In genomic region chr7:90347779-90348437, GRCm38 (mm10) we compare ENCODE assay signal across 30 mouse cellular contexts. TPM values are rescaled to one million over a fixed set of nuclear protein-coding genes. Genes with fewer than 3 reads are reported as not detected.
DNase-seq lines count a peak whose midpoint lies in the region; ATAC-seq and TF ChIP-seq lines count a peak whose summit lies in the region.
"Had no signal": no experiment of that assay in that cellular context is flagged by ENCODE, and none has a peak within 500 bp of the region (broad histone marks: within the 10 kb centered on the region; RNA-seq: fewer than 3 reads in every experiment).

No protein-coding gene starts in this region.

- no peaks in the 10 kb centered on the region for H3K9me3 ChIP-seq in kidney, embryonic 15.5 days (replicated peaks)
- H3K9me3 ChIP-seq in lung, embryonic 16.5 days (ENCODE audit: control insufficient read depth, low read length), result no peaks in the 10 kb centered on the region
- no peaks in the 10 kb centered on the region for H3K9me3 ChIP-seq in forebrain, embryonic 10.5 days
- H3K9me3 ChIP-seq: embryonic facial prominence, embryonic 10.5 days; embryonic facial prominence, embryonic 15.5 days; hindbrain, embryonic 10.5 days; hindbrain, embryonic 15.5 days; limb, embryonic 12.5 days; midbrain, embryonic 13.5 days; neural tube, embryonic 13.5 days had no signal

- H3K36me3 ChIP-seq in kidney, adult 2 months (ENCODE audit: control insufficient read depth, insufficient read depth, low read length), result no peaks in the 10 kb centered on the region
- no peaks in the 10 kb centered on the region for H3K36me3 ChIP-seq in kidney, embryonic 15.5 days
- no peaks in the 10 kb centered on the region for H3K36me3 ChIP-seq in lung, embryonic 16.5 days (ENCODE audit: control insufficient read depth, insufficient read depth, low read length)
- no peaks in the 10 kb centered on the region for H3K36me3 ChIP-seq in forebrain, embryonic 10.5 days (replicated peaks)
- H3K36me3 ChIP-seq: embryonic facial prominence, embryonic 10.5 days; embryonic facial prominence, embryonic 15.5 days; hindbrain, embryonic 10.5 days; hindbrain, embryonic 15.5 days; limb, embryonic 12.5 days; midbrain, embryonic 13.5 days; neural tube, embryonic 13.5 days had no signal

- no peak for TF ChIP-seq POLR2A in kidney, adult 2 months (IDR thresholded peaks at IDR 0.05; ENCODE audit: low read depth, low read length)
- no peak for TF ChIP-seq POLR2A in embryonic fibroblast, embryonic 13.5 days (IDR thresholded peaks at IDR 0.05; ENCODE audit: low read depth, low read length)

- no peak overlapping the region for H3K4me3 ChIP-seq in kidney, adult 2 months (ENCODE audit: insufficient read depth, low read depth, low read length)
- H3K4me3 ChIP-seq in kidney, embryonic 15.5 days (replicated peaks), result no peak overlapping the region
- no peak overlapping the region for H3K4me3 ChIP-seq in lung, embryonic 16.5 days (ENCODE audit: low read length)
- H3K4me3 ChIP-seq in embryonic fibroblast, embryonic 13.5 days (ENCODE audit: insufficient read depth, low read length), result no peak overlapping the region
- H3K4me3 ChIP-seq in forebrain, embryonic 10.5 days, result no peak overlapping the region
- H3K4me3 ChIP-seq: embryonic facial prominence, embryonic 10.5 days; embryonic facial prominence, embryonic 15.5 days; hindbrain, embryonic 10.5 days; hindbrain, embryonic 15.5 days; layer of hippocampus, adult 2 months; left cerebral cortex, adult 2 months; limb, embryonic 12.5 days; midbrain, embryonic 13.5 days; neural tube, embryonic 13.5 days had no signal

- no peak overlapping the region for H3K4me2 ChIP-seq in kidney, embryonic 15.5 days
- H3K4me2 ChIP-seq in lung, embryonic 16.5 days (ENCODE audit: low read depth, low read length), result no peak overlapping the region
- H3K4me2 ChIP-seq: embryonic facial prominence, embryonic 15.5 days; hindbrain, embryonic 15.5 days; limb, embryonic 12.5 days; liver, embryonic 11.5 days; midbrain, embryonic 13.5 days; neural tube, embryonic 13.5 days had no signal

- no peaks in the 10 kb centered on the region for H3K27me3 ChIP-seq in kidney, adult 2 months (replicated peaks; ENCODE audit: control insufficient read depth, insufficient read depth, low read length)
- no peaks in the 10 kb centered on the region for H3K27me3 ChIP-seq in kidney, embryonic 15.5 days
- H3K27me3 ChIP-seq in lung, embryonic 16.5 days (ENCODE audit: control insufficient read depth, insufficient read depth, low read depth, low read length), result no peaks in the 10 kb centered on the region
- H3K27me3 ChIP-seq in forebrain, embryonic 10.5 days (ENCODE audit: poor library complexity, severe bottlenecking), result no peaks in the 10 kb centered on the region
- H3K27me3 ChIP-seq: embryonic facial prominence, embryonic 15.5 days; hindbrain, embryonic 15.5 days; limb, embryonic 12.5 days; midbrain, embryonic 13.5 days; neural tube, embryonic 13.5 days had no signal

- DNase-seq in kidney, adult 2 months, result peak; percentile 51
- DNase-seq in lung, postnatal 25 days (ENCODE audit: low spot score), result no peak
- DNase-seq in 416B (ENCODE audit: low read depth), result peak; percentile 11
- DNase-seq in forebrain, embryonic 10.5 days (ENCODE audit: extremely low spot score, low spot score), result no peak
- DNase-seq: adrenal gland, adult 2 months; adrenal gland, postnatal 36 days; cerebellum, adult 2 months; cerebellum, postnatal 14 days; gastrocnemius, postnatal 14 days; heart, postnatal 14 days; right cerebral cortex, postnatal 4 days; thymus, postnatal 14 days had no signal

- no peak overlapping the region for H3K9ac ChIP-seq in kidney, embryonic 15.5 days
- no peak overlapping the region for H3K9ac ChIP-seq in lung, embryonic 16.5 days (ENCODE audit: low read length)
- H3K9ac ChIP-seq: embryonic facial prominence, embryonic 15.5 days; hindbrain, embryonic 15.5 days; limb, embryonic 12.5 days; midbrain, embryonic 13.5 days; neural tube, embryonic 13.5 days had no signal

- ATAC-seq in kidney, embryonic 15.5 days (replicated peaks; ENCODE audit: low FRiP score), result no peak
- 0 out of 2 replicates have a peak, but pooled peaks have one; percentile 36 for ATAC-seq in lung, embryonic 16.5 days (ENCODE audit: low read depth)
- ATAC-seq: activated CD4-positive, CD25-positive, alpha-beta regulatory T cell, adult 4 months; CD4-positive, CD25-positive, alpha-beta regulatory T cell, adult 4 months; forebrain, embryonic 14.5 days; inflammation-experienced regulatory T-cells, adult 6 months; midbrain, embryonic 13.5 days had no signal

- WGBS in kidney, adult 2 months, result 66% methylated on average over 5 of the region's 5 CpGs
- 85% methylated on average over 5 of the region's 5 CpGs for WGBS in kidney, embryonic 15.5 days
- 63% methylated on average over 5 of the region's 5 CpGs for WGBS in lung, embryonic 16.5 days
- WGBS in forebrain, embryonic 10.5 days, result 91% methylated on average over 5 of the region's 5 CpGs

- peak overlapping the region; percentile 75; the same call in 1 of the 2 replicates for H3K27ac ChIP-seq in kidney, adult 2 months (ENCODE audit: insufficient read depth, low read depth, low read length)
- no peak overlapping the region for H3K27ac ChIP-seq in kidney, embryonic 15.5 days
- no peak overlapping the region for H3K27ac ChIP-seq in lung, embryonic 16.5 days (ENCODE audit: low read length)
- 0 out of 2 replicates have a peak overlapping the region, but pooled peaks have one; percentile 4 for H3K27ac ChIP-seq in embryonic fibroblast, embryonic 13.5 days (ENCODE audit: insufficient read depth, low read length)
- H3K27ac ChIP-seq in forebrain, embryonic 10.5 days, result no peak overlapping the region
- H3K27ac ChIP-seq: embryonic facial prominence, embryonic 10.5 days; embryonic facial prominence, embryonic 15.5 days; hindbrain, embryonic 10.5 days; hindbrain, embryonic 15.5 days; layer of hippocampus, adult 2 months; limb, embryonic 12.5 days; macrophage; midbrain, embryonic 13.5 days; neural tube, embryonic 13.5 days had no signal

- peaks cover 2% of the 10 kb centered on the region; the same call in 1 of the 2 replicates for H3K4me1 ChIP-seq in kidney, adult 2 months (ENCODE audit: control insufficient read depth, insufficient read depth, low read length)
- H3K4me1 ChIP-seq in kidney, embryonic 15.5 days, result no peaks in the 10 kb centered on the region
- H3K4me1 ChIP-seq in lung, embryonic 16.5 days (replicated peaks; ENCODE audit: control insufficient read depth, insufficient read depth, low read length), result no peaks in the 10 kb centered on the region; the same call in 1 of the 2 replicates
- peaks cover 4% of the 10 kb centered on the region; the same call in 1 of the 2 replicates for H3K4me1 ChIP-seq in embryonic fibroblast, embryonic 13.5 days (ENCODE audit: control insufficient read depth, insufficient read depth, low read length)
- H3K4me1 ChIP-seq in forebrain, embryonic 10.5 days, result no peaks in the 10 kb centered on the region
- H3K4me1 ChIP-seq: embryonic facial prominence, embryonic 10.5 days; embryonic facial prominence, embryonic 15.5 days; hindbrain, embryonic 10.5 days; hindbrain, embryonic 15.5 days; limb, embryonic 12.5 days; midbrain, embryonic 13.5 days; neural tube, embryonic 13.5 days had no signal

- no peak for TF ChIP-seq CTCF in kidney, adult 2 months (conservative IDR thresholded peaks at IDR 0.05; ENCODE audit: insufficient read depth, insufficient read length, low read depth, low read length)
- no peak for TF ChIP-seq CTCF in embryonic fibroblast, embryonic 13.5 days (IDR thresholded peaks at IDR 0.05; ENCODE audit: borderline replicate concordance, insufficient read depth, low read length)

RNA-seq across cellular contexts. Expression of gene Sytl2, which starts 45.9 kb away (rescaled TPM):
- polyA plus RNA-seq in kidney, adult 2 months (2012; rRNA removed), result 9.0 and 9.6 TPM in 2 replicates
- polyA plus RNA-seq in kidney, embryonic 15.5 days (2015; fragmentation: Nextera tagmentation; extraction: Ambion mirVana), result 9.8 and 10.0 TPM in 2 replicates
- polyA plus RNA-seq in lung, embryonic 16.5 days (2015; fragmentation: Nextera tagmentation; extraction: Ambion mirVana), result 5.4 and 5.5 TPM in 2 replicates
- polyA plus RNA-seq in embryonic fibroblast, embryonic 13.5 days (2011; ENCODE audit: insufficient read length, low read depth, missing spikeins), result 31.1 and 41.3 TPM in 2 replicates
- polyA plus RNA-seq in forebrain, embryonic 10.5 days (2016; fragmentation: Nextera tagmentation; extraction: Ambion mirVana), result 1.5 and 2.0 TPM in 2 replicates

Comparison
In these comparisons a context has a peak if more than half of its experiments do, and no peak if none do; other contexts are left out.
1. H3K27ac ChIP-seq: peak in kidney, adult 2 months (single experiment) and embryonic fibroblast, embryonic 13.5 days (single experiment); none in kidney, embryonic 15.5 days (single experiment), lung, embryonic 16.5 days (single experiment) and forebrain, embryonic 10.5 days (single experiment).
2. DNase-seq: peak in kidney, adult 2 months (single experiment) and 416B (single experiment); none in lung, postnatal 25 days (single experiment) and forebrain, embryonic 10.5 days (single experiment).